Mouse (Mus musculus): ENCODE results near the gene Rock2.

Gene Rock2

GRCm38 (mm10) chr12:16894396-16895220 lies at the start of gene Rock2:
Gene Rock2, plus strand, starts transcription at chr12:16894895.
- in situ Hi-C loops (cut with MseI, MboI) = loop anchor here in 1 of 2 experiments (10.0 kb wide), 1 partner anchor 60 kb away; no protein-coding TSS in a partner anchor

GRCm38 (mm10) chr12:16847204-16847792 lies 47.4 kb upstream of the Rock2 start:
- in situ Hi-C loops (cut with MseI, MboI) = no loop called here

GRCm38 (mm10) chr12:16848501-16848900 lies 46.2 kb upstream of the Rock2 start:
- in situ Hi-C loops (cut with MseI, MboI) = no loop called here

- in situ Hi-C loops (cut with MseI, MboI) = no loop called here
Measured at GRCm38 (mm10) chr12:16849821-16850220, 44.9 kb upstream of the Rock2 start.

GRCm38 (mm10) chr12:16850431-16851375 lies 44.0 kb upstream of the Rock2 start:
- in situ Hi-C loops (cut with MseI, MboI) = no loop called here

- in situ Hi-C loops (cut with MseI, MboI) = no loop called here
Measured at GRCm38 (mm10) chr12:16853431-16854165, 41.1 kb upstream of the Rock2 start.

- in situ Hi-C loops (cut with MseI, MboI) = no loop called here
Measured at GRCm38 (mm10) chr12:16855632-16856305, 38.9 kb upstream of the Rock2 start.

- in situ Hi-C loops (cut with MseI, MboI) = no loop called here
Measured at GRCm38 (mm10) chr12:16856306-16856679, 38.4 kb upstream of the Rock2 start.

- in situ Hi-C loops (cut with MseI, MboI) = no loop called here
Measured at GRCm38 (mm10) chr12:16858081-16858480, 36.6 kb upstream of the Rock2 start.

- in situ Hi-C loops (cut with MseI, MboI) = no loop called here
Measured at GRCm38 (mm10) chr12:16859781-16860180, 34.9 kb upstream of the Rock2 start.

- in situ Hi-C loops (cut with MseI, MboI) = no loop called here
Measured at GRCm38 (mm10) chr12:16860533-16860932, 34.2 kb upstream of the Rock2 start.

- in situ Hi-C loops (cut with MseI, MboI) = no loop called here
Measured at GRCm38 (mm10) chr12:16860961-16861360, 33.7 kb upstream of the Rock2 start.

GRCm38 (mm10) chr12:16864477-16864876 lies 30.2 kb upstream of the Rock2 start:
- in situ Hi-C loops (cut with MseI, MboI) = no loop called here

- in situ Hi-C loops (cut with MseI, MboI) = no loop called here
Measured at GRCm38 (mm10) chr12:16865871-16866270, 28.8 kb upstream of the Rock2 start.

GRCm38 (mm10) chr12:16866460-16866859 lies 28.2 kb upstream of the Rock2 start:
- in situ Hi-C loops (cut with MseI, MboI) = no loop called here

GRCm38 (mm10) chr12:16867306-16867705 lies 27.4 kb upstream of the Rock2 start:
- in situ Hi-C loops (cut with MseI, MboI) = no loop called here

GRCm38 (mm10) chr12:16868618-16869017 lies 26.1 kb upstream of the Rock2 start:
- in situ Hi-C loops (cut with MseI, MboI) = no loop called here

- in situ Hi-C loops (cut with MseI, MboI) = no loop called here
Measured at GRCm38 (mm10) chr12:16869091-16869778, 25.5 kb upstream of the Rock2 start.

GRCm38 (mm10) chr12:16869870-16870404 lies 24.8 kb upstream of the Rock2 start:
- in situ Hi-C loops (cut with MseI, MboI) = no loop called here

Data from mouse trophoblast stem cell (cell line).